8 mouse cellular contexts compared by ENCODE assay signal in the genomic region with DNA sequence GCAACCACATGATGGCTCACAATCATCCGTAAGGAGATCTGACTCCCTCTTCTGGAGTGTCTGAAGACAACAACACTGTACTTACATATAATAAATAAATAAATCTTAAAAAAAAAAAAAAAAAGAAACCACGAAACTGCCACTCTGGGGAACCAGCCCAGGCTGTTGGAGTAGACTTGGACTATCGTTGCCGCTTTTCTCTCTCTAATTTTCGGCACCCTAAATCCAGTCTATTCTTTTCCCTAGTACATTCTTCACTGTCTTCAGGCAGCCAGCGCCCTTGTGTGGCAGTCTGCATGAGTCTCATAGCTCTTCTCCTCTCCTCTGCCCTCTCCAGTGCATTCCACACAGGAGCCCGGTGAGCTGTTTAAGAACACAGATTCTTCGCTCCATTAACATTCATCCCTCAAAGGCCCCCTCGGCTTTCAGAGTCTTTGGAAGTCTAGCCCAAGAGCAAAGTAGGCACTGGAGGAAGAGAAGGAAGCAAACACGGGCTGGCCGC. TPM values are rescaled to one million over a fixed set of nuclear protein-coding genes. Genes with fewer than 3 reads are reported as not detected.
DNase-seq lines count a peak whose midpoint lies in the region; ATAC-seq and TF ChIP-seq lines count a peak whose summit lies in the region.

No protein-coding gene starts in this region.

- peak overlapping the region; percentile 95 for H3K27ac ChIP-seq in left cerebral cortex, adult 2 months
- peak overlapping the region; percentile 96 for H3K27ac ChIP-seq in hindbrain, postnatal 0 days
- H3K27ac ChIP-seq in midbrain, embryonic 15.5 days, result peak overlapping the region; percentile 95

- 7% methylated on average over 11 of the region's 11 CpGs for WGBS in hindbrain, postnatal 0 days
- WGBS in midbrain, embryonic 15.5 days, result 9% methylated on average over 11 of the region's 11 CpGs

- H3K9me3 ChIP-seq in hindbrain, postnatal 0 days (ENCODE audit: low read length), result no peaks in the 10 kb centered on the region
- H3K9me3 ChIP-seq in midbrain, embryonic 15.5 days, result no peaks in the 10 kb centered on the region

- intact Hi-C loops in left cerebral cortex, adult 2 months (cut with DNase I), result loop anchor here (2.0 to 10.0 kb wide), 3 partner anchors 48 to 254 kb away; a partner anchor contains a TSS
- intact Hi-C loops in left cerebral cortex, postnatal 4 days (cut with DNase I), result loop anchor here (10.0 kb wide), 1 partner anchor 214 kb away; no protein-coding TSS in a partner anchor

- H3K4me2 ChIP-seq in hindbrain, postnatal 0 days (ENCODE audit: low read depth, low read length), result peak overlapping the region; percentile 64
- peak overlapping the region; percentile 81 for H3K4me2 ChIP-seq in midbrain, embryonic 15.5 days

- H3K27me3 ChIP-seq in hindbrain, postnatal 0 days (ENCODE audit: insufficient read depth, low read length), result no peaks in the 10 kb centered on the region
- no peaks in the 10 kb centered on the region for H3K27me3 ChIP-seq in midbrain, embryonic 15.5 days (replicated peaks)

- H3K9ac ChIP-seq in hindbrain, postnatal 0 days (replicated peaks; ENCODE audit: low read length), result peak overlapping the region; percentile 87
- peak overlapping the region; percentile 60 for H3K9ac ChIP-seq in midbrain, embryonic 15.5 days

- H3K4me1 ChIP-seq in hindbrain, postnatal 0 days (ENCODE audit: insufficient read depth, low read length), result peaks cover 7% of the 10 kb centered on the region; the same call in 1 of the 2 replicates
- peaks cover 19% of the 10 kb centered on the region for H3K4me1 ChIP-seq in midbrain, embryonic 15.5 days

- no peak for DNase-seq in left cerebral cortex, adult 2 months (ENCODE audit: extremely low spot score in 1 of 2, low spot score in 2 of 2)
- no peak for DNase-seq in left cerebral cortex, postnatal 4 days
- DNase-seq in hindbrain, postnatal 0 days (ENCODE audit: low spot score), result peak; percentile 39
- no peak for DNase-seq in layer of hippocampus, adult 9-10 months (ENCODE audit: low spot score)
- no peak for DNase-seq in gastrocnemius, postnatal 10 days
- no peak for DNase-seq in cerebellum, adult 11 months

- H3K36me3 ChIP-seq in hindbrain, postnatal 0 days (ENCODE audit: insufficient read depth, low read length), result peaks cover 13% of the 10 kb centered on the region
- peaks cover 15% of the 10 kb centered on the region for H3K36me3 ChIP-seq in midbrain, embryonic 15.5 days (replicated peaks)

- peak overlapping the region; percentile 75 for H3K4me3 ChIP-seq in left cerebral cortex, adult 2 months
- peak overlapping the region; percentile 78 for H3K4me3 ChIP-seq in hindbrain, postnatal 0 days (ENCODE audit: low read length)
- H3K4me3 ChIP-seq in midbrain, embryonic 15.5 days, result peak overlapping the region; percentile 66

- ATAC-seq in common myeloid progenitor, adult 5-6 weeks (replicated peaks; ENCODE audit: low read depth, poor library complexity, severe bottlenecking), result peak; percentile 7
- ATAC-seq in hindbrain, postnatal 0 days, result peak; percentile 69
- ATAC-seq in midbrain, embryonic 15.5 days (replicated peaks), result peak; percentile 73

- TF ChIP-seq CTCF in left cerebral cortex, adult 2 months (IDR thresholded peaks at IDR 0.05), result peak; percentile 5
- peak; percentile 29; the same call in 1 of the 2 replicates for TF ChIP-seq CTCF in hindbrain, postnatal 0 days (IDR thresholded peaks at IDR 0.05; ENCODE audit: low read depth)

RNA-seq across cellular contexts. Expression of a gene that starts 0.5 kb away (rescaled TPM):
- total RNA-seq in left cerebral cortex, adult 2 months (2021), result 100 to 1,000 TPM; 273 to 308 TPM
- total RNA-seq in left cerebral cortex, postnatal 4 days (2021), result 100 to 1,000 TPM; 480 to 518 TPM
- total RNA-seq in common myeloid progenitor, adult 5-6 weeks (2017), result 1,609 and 1,977 TPM in 2 replicates
- total RNA-seq in hindbrain, postnatal 0 days (2014; rRNA removed), result 691 and 792 TPM in 2 replicates
- 689 and 691 TPM in 2 replicates for polyA plus RNA-seq in hindbrain, postnatal 0 days (2015; fragmentation: Nextera tagmentation; extraction: Ambion mirVana)
- 553 and 554 TPM in 2 replicates for polyA plus RNA-seq in midbrain, embryonic 15.5 days (2015; fragmentation: Nextera tagmentation; extraction: Ambion mirVana)
- 100 to 1,000 TPM; 456 to 462 TPM for total RNA-seq in gastrocnemius, postnatal 10 days (2021)

RNA-seq across cellular contexts. Expression of a gene that starts 9.3 kb away (rescaled TPM):
- 10 to 100 TPM; 16.0 to 18.7 TPM for total RNA-seq in left cerebral cortex, adult 2 months (2021)
- 10 to 100 TPM; 14.3 to 19.0 TPM for total RNA-seq in left cerebral cortex, postnatal 4 days (2021)
- total RNA-seq in common myeloid progenitor, adult 5-6 weeks (2017), result 23.8 and 30.1 TPM in 2 replicates
- 19.3 and 28.0 TPM in 2 replicates for total RNA-seq in hindbrain, postnatal 0 days (2014; rRNA removed)
- 22.2 and 23.0 TPM in 2 replicates for polyA plus RNA-seq in hindbrain, postnatal 0 days (2015; fragmentation: Nextera tagmentation; extraction: Ambion mirVana)
- 20.7 TPM in 2 replicates for polyA plus RNA-seq in midbrain, embryonic 15.5 days (2015; fragmentation: Nextera tagmentation; extraction: Ambion mirVana)
- 10 to 100 TPM; 12.3 to 12.5 TPM for total RNA-seq in gastrocnemius, postnatal 10 days (2021)

RNA-seq across cellular contexts. Expression of a gene that starts 18.5 kb away (rescaled TPM):
- total RNA-seq in left cerebral cortex, adult 2 months (2021), result 10 to 100 TPM; 12.2 to 14.1 TPM
- 10 to 100 TPM; 13.3 to 13.8 TPM for total RNA-seq in left cerebral cortex, postnatal 4 days (2021)
- total RNA-seq in common myeloid progenitor, adult 5-6 weeks (2017), result 10.0 and 13.4 TPM in 2 replicates
- total RNA-seq in hindbrain, postnatal 0 days (2014; rRNA removed), result 20.6 and 26.8 TPM in 2 replicates
- 12.4 and 16.8 TPM in 2 replicates for polyA plus RNA-seq in hindbrain, postnatal 0 days (2015; fragmentation: Nextera tagmentation; extraction: Ambion mirVana)
- polyA plus RNA-seq in midbrain, embryonic 15.5 days (2015; fragmentation: Nextera tagmentation; extraction: Ambion mirVana), result 8.9 and 11.0 TPM in 2 replicates
- 1 to 10 TPM; 6.3 to 7.5 TPM for total RNA-seq in gastrocnemius, postnatal 10 days (2021)

RNA-seq across cellular contexts. Expression of a gene that starts 18.7 kb away (rescaled TPM):
- 10 to 100 TPM; 38.4 to 38.6 TPM for total RNA-seq in left cerebral cortex, adult 2 months (2021)
- 10 to 100 TPM; 70.1 to 71.4 TPM for total RNA-seq in left cerebral cortex, postnatal 4 days (2021)
- 22.0 and 28.9 TPM in 2 replicates for total RNA-seq in common myeloid progenitor, adult 5-6 weeks (2017)
- total RNA-seq in hindbrain, postnatal 0 days (2014; rRNA removed), result 59.6 and 62.1 TPM in 2 replicates
- polyA plus RNA-seq in hindbrain, postnatal 0 days (2015; fragmentation: Nextera tagmentation; extraction: Ambion mirVana), result 66.8 and 69.2 TPM in 2 replicates
- 71.2 and 71.3 TPM in 2 replicates for polyA plus RNA-seq in midbrain, embryonic 15.5 days (2015; fragmentation: Nextera tagmentation; extraction: Ambion mirVana)
- total RNA-seq in gastrocnemius, postnatal 10 days (2021), result 10 to 100 TPM; 13.5 to 15.3 TPM

RNA-seq across cellular contexts. Expression of a gene that starts 24.3 kb away (rescaled TPM):
- 100 to 1,000 TPM; 202 to 207 TPM for total RNA-seq in left cerebral cortex, adult 2 months (2021)
- total RNA-seq in left cerebral cortex, postnatal 4 days (2021), result 100 to 1,000 TPM; 409 to 418 TPM
- total RNA-seq in common myeloid progenitor, adult 5-6 weeks (2017), result 2.3 and 3.3 TPM in 2 replicates
- 623 and 719 TPM in 2 replicates for total RNA-seq in hindbrain, postnatal 0 days (2014; rRNA removed)
- 214 and 228 TPM in 2 replicates for polyA plus RNA-seq in hindbrain, postnatal 0 days (2015; fragmentation: Nextera tagmentation; extraction: Ambion mirVana)
- polyA plus RNA-seq in midbrain, embryonic 15.5 days (2015; fragmentation: Nextera tagmentation; extraction: Ambion mirVana), result 295 and 310 TPM in 2 replicates
- total RNA-seq in gastrocnemius, postnatal 10 days (2021), result 10 to 100 TPM; 54.2 to 68.2 TPM

Comparison
In these comparisons a context has a peak if more than half of its experiments do, and no peak if none do; other contexts are left out.
1. ATAC-seq: peak in every context shown above with its lines; median percentile 73 in midbrain, embryonic 15.5 days; 69 in hindbrain, postnatal 0 days; 7 in common myeloid progenitor, adult 5-6 weeks.